Mouse (Mus musculus): ENCODE results near the gene Tcp1.
"Not testable (repeated sequence)": the region's sequence is repeated elsewhere in the genome, so short reads cannot be mapped to it uniquely, and the experiment has no call there.

The Tcp1 gene

DNA sequence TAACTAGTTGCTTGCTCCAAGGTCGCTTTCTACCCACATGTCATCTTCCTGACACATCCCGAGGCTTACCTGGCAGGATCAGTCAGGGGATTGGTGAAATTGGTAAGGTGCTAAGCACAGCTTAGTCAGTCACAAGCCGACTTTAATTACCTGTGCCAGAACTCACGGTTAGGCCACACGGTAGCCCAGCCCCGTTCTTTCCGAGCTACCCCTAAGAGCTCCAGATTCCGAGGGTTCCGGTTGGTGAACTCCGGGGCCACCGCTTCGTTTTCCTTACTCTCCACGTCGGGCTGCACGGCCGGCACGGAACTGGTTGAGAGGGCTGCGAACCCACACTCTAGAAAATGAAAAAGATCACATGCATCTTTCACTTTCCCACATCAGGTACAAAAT, at the start of gene Tcp1:
Gene Tcp1, plus strand, starts transcription at position 214 of the 393 bp plus-strand sequence.
- DNase-seq (ENCODE audit: extremely low read depth, low read depth, low spot score), result no peak

GRCm38 (mm10) chr17:12866853-12867252, 48.6 kb upstream of the Tcp1 start:
- no peak for DNase-seq (ENCODE audit: extremely low read depth, low read depth, low spot score)

DNA sequence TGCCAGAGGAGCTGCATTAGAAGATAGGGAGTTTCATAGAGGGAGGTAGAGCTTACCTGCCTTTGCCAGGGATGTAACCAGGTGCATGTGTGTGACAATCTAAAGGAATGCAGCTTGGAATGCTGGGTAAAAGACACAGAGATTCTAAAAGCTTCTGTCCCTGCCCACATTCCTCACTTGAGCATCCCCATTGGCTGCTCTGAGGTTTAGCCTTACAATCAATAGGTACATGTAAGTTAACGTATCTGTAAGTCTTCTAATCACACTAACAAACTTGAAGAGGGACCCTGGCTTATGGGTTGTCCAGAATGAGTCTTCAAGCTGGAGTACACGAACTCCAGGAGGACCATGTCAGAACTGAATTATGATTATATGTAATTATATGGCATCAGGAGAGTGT, 47.5 kb upstream of the Tcp1 start, which contains the start of gene Mas1:
Gene Mas1, minus strand, starts transcription at position 101 of the 400 bp plus-strand sequence.
- DNase-seq (ENCODE audit: extremely low read depth, low read depth, low spot score), result no peak

GRCm38 (mm10) chr17:12868640-12869039, 46.9 kb upstream of the Tcp1 start:
- DNase-seq (ENCODE audit: extremely low read depth, low read depth, low spot score), result no peak

- DNase-seq (ENCODE audit: extremely low read depth, low read depth, low spot score), result no peak
Measured at GRCm38 (mm10) chr17:12872275-12873028, 43.0 kb upstream of the Tcp1 start.

DNA sequence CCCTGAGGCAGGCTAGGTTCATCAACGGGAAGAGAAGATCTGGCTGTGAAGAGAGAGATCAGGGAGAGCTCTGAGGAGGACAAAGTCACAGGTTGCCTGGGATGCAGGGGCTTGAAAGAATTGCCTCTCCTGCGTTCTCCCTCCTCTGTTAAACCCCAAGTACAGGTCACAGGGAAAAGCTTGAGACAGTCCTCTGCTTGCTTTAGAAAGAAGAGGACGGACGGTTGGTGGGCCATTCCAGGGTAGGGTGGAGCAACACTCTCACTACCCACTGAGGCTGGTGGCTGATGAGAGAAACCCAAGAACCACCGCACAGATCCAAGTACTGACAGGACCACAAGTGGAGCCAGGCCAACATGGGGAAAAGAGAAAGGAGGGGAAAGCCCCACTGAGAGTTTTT, 39.8 kb upstream of the Tcp1 start, which contains the start of gene Mrgprh:
Gene Mrgprh, plus strand, starts transcription at position 301 of the 400 bp plus-strand sequence.
- DNase-seq (ENCODE audit: extremely low read depth, low read depth, low spot score), result no peak

DNA sequence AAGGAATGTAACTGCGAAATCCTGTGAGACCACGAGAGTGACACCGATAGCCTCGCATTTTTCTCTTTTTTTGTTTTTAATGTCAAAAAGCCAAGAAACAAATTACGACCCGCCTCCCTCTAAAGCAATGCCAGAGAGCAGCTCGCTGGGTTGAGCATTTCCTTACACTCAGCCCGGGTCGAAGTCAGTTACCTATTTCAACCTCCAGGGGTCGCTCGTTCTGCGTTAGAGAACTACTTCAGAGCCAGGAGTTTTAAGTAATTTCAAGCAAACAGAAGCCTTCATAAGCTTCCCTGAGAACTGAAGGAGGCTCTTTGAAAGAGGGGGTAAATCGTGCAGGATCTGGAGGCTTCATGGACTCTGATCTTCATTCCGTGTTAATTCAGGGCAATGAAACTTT, 35.3 kb upstream of the Tcp1 start:
- DNase-seq (ENCODE audit: extremely low read depth, low read depth, low spot score), result no peak

GRCm38 (mm10) chr17:12881216-12881615, 34.3 kb upstream of the Tcp1 start:
- DNase-seq (ENCODE audit: extremely low read depth, low read depth, low spot score), result no peak

GRCm38 (mm10) chr17:12886620-12887019, 28.9 kb upstream of the Tcp1 start:
- DNase-seq (ENCODE audit: extremely low read depth, low read depth, low spot score), result no peak

DNA sequence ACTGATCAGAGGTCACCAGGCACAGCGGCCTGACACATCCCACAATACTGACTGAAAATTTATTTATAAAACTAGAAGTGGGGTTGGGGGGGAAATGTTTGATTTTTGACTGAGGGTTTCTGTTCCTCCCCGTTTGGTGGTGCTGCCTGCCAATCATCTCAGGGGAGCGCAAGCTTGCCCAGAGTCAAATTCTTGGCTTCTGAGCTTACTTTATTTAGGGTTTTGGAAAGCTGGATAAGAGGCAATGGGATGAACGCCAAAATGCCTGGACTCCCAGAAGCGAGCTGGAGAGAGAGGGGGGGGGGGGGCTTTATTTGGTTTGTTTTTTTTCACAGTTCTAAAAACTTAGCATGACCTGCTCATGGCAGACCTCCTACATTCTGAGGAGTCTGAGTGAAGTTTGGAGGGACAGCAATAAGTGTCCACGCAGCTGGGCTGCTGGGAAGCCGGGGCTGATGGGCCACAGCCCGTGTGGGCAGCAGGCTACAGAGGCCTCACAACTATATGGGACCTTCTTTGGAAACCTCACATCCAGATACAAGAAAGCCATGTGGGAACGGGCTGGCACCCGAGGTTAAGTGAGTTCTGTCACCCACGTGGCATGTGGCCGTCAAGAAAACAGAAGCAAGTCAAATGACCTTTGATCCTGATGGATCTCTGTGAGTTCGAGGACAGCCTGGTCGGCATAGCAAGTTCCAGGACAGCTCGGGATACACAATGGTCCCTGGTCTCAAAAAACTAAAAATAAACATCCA, 28.3 kb upstream of the Tcp1 start:
- DNase-seq (ENCODE audit: extremely low read depth, low read depth, low spot score), result no peak

GRCm38 (mm10) chr17:12891054-12891453, 24.4 kb upstream of the Tcp1 start:
- DNase-seq (ENCODE audit: extremely low read depth, low read depth, low spot score), result no peak

DNA sequence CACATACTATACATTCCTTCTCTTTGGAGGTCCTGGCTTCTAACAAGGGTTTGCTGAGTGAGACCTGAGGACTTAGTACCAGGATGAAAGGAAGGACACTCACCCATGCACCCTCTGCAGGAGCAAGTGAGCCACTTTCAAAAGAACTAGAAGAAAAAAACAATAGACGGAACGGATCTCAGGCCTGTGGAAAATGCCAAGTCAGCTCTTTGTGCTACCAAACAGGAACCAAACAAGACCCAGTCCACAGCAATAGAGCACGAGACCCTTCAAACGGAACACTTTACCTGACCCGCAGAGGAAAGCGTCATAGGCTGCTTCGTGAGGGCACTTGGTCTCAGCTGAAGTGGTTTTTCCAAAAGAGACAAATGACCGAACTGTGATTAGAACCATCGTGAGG, 23.5 kb upstream of the Tcp1 start:
- no peak for DNase-seq (ENCODE audit: extremely low read depth, low read depth, low spot score)

GRCm38 (mm10) chr17:12897674-12898073, 17.8 kb upstream of the Tcp1 start:
- no peak for DNase-seq (ENCODE audit: extremely low read depth, low read depth, low spot score)

DNA sequence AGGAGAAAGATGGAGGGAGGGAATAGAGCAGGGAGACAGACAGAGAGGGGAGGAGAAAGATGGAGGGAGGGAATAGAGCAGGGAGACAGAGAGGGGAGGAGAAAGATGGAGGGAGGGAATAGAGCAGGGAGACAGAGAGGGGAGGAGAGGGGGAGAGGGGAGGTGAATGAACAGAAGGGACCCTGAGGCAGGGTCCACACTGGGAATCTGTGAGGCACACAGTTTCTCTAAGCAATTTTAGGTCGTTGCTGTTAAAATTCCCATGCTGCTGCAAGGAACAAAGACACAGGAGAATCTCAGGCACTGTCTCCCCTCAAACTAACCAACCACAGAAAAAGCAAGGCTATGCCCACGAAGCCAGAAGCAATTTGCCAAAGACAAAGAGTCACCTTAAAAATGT, 16.9 kb upstream of the Tcp1 start:
- not testable (repeated sequence) for DNase-seq (ENCODE audit: extremely low read depth, low read depth, low spot score)

GRCm38 (mm10) chr17:12902291-12902690, 13.2 kb upstream of the Tcp1 start:
- no peak for DNase-seq (ENCODE audit: extremely low read depth, low read depth, low spot score)

- no peak for DNase-seq (ENCODE audit: extremely low read depth, low read depth, low spot score)
Measured at GRCm38 (mm10) chr17:12903372-12904333, 11.8 kb upstream of the Tcp1 start.

- no peak for DNase-seq (ENCODE audit: extremely low read depth, low read depth, low spot score)
Measured at GRCm38 (mm10) chr17:12904349-12904748, 11.2 kb upstream of the Tcp1 start.

GRCm38 (mm10) chr17:12905810-12906209, 9.7 kb upstream of the Tcp1 start:
- DNase-seq (ENCODE audit: extremely low read depth, low read depth, low spot score), result no peak

GRCm38 (mm10) chr17:12906436-12906835, 9.1 kb upstream of the Tcp1 start:
- no peak for DNase-seq (ENCODE audit: extremely low read depth, low read depth, low spot score)

- DNase-seq (ENCODE audit: extremely low read depth, low read depth, low spot score), result no peak
Measured at GRCm38 (mm10) chr17:12909361-12910280, 5.9 kb upstream of the Tcp1 start, which contains the start of gene Pnldc1. Gene Pnldc1 (minus strand): TSS chr17:12910230.
